Mouse (Mus musculus) midbrain, embryonic 16.5 days (tissue): Measurements from ENCODE around the gene Sp9. TPM values are rescaled to one million over a fixed set of nuclear protein-coding genes. Genes with fewer than 3 reads are reported as not detected.

ENCODE experiments used
- ATAC-seq: fragments of 200-750 bp; cut with Nextera tagmentation; 2 replicates; pipeline ENCODE4 v1.8.0; 2017; ENCODE audit warnings: moderate TSS enrichment
- H3K27ac ChIP-seq: fragments of 300-500 bp; sonication (generic); 2 replicates; pipeline ENCODE4 v1.5.1; 2014; ENCODE audit warnings: mild to moderate bottlenecking, low read length, mixed read lengths
- H3K27me3 ChIP-seq: fragments of 300-500 bp; sonication (generic); 2 replicates; pipeline ENCODE4 v1.6.1; 2014; ENCODE audit warnings: low read depth, low read length, mixed read lengths; ENCODE audit not compliant: control insufficient read depth, insufficient read depth
- H3K36me3 ChIP-seq: fragments of 300-500 bp; sonication (generic); 2 replicates; pipeline ENCODE4 v1.6.1; 2014; ENCODE audit warnings: mild to moderate bottlenecking, low read length, moderate library complexity, mixed read lengths; ENCODE audit not compliant: control insufficient read depth, insufficient read depth
- H3K4me1 ChIP-seq: fragments of 300-500 bp; sonication (generic); 2 replicates; pipeline ENCODE4 v1.6.1; 2014; ENCODE audit warnings: mild to moderate bottlenecking, low read length, mixed read lengths; ENCODE audit not compliant: control insufficient read depth, insufficient read depth
- H3K4me2 ChIP-seq: fragments of 300-500 bp; sonication (generic); 2 replicates; pipeline ENCODE4 v1.6.1; 2014; ENCODE audit warnings: mild to moderate bottlenecking, low read length, mixed read lengths
- H3K4me3 ChIP-seq: fragments of 300-500 bp; sonication (generic); 2 replicates; pipeline ENCODE4 v1.5.1; 2014; ENCODE audit warnings: low read depth, mild to moderate bottlenecking, low read length, moderate library complexity, mixed read lengths
- H3K9ac ChIP-seq: fragments of 300-500 bp; sonication (generic); 2 replicates; pipeline ENCODE4 v1.6.1; 2014; ENCODE audit warnings: low read depth, low read length, mixed read lengths
- H3K9me3 ChIP-seq: fragments of 300-500 bp; sonication (generic); replicated peaks from 2 replicates; pipeline ENCODE4 v1.6.1; 2014; ENCODE audit warnings: mild to moderate bottlenecking, low read length, mixed read lengths; ENCODE audit not compliant: control insufficient read depth, poor library complexity, severe bottlenecking
- WGBS: fragments of 180-500 bp; shearing (Covaris S2); extraction: QIAGEN DNeasy Blood & Tissue Kit; methylation state at CpG from one replicate; pipeline ENCODE4 v1.1.7; 2014; 5-methylcytosine and 5-hydroxymethylcytosine counted together
- polyA plus RNA-seq: library from polyadenylated mRNA; unstranded; fragments of >200 nt; fragmentation: Nextera tagmentation; extraction: Ambion mirVana; gene quantifications from 2 replicates; pipeline ENCODE4 v1.2.1, GENCODE M21; 2015

Gene Sp9
- polyA plus RNA-seq, 1 experiment from 2014 or later, result 3.0 TPM

DNA sequence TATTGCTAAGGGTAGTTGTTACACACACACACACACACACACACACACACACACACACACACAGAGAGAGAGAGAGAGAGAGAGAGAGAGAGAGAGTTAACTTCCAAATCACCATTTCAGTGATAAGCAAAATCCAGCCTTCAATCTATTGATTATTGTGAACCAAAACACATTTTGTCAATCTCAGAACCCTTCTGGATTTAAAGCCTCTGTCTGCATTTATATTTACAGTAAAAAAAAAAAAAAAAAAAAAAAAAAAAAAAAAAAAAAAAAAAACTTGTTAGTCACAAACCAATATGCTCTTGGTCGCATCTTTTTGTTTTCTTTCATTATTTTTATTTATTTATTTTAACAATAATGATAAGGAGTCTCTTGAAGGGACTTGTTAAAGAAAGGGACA, 5.1 kb upstream of the Sp9 start:
- WGBS, result 63% methylated on average over 1 of the region's 1 CpGs
- H3K9ac ChIP-seq, result no peak overlapping the region
- no peak for ATAC-seq
- no peak overlapping the region for H3K27ac ChIP-seq
- peaks cover 65% of the 10 kb centered on the region for H3K27me3 ChIP-seq
- no peak overlapping the region for H3K4me2 ChIP-seq
- no peak overlapping the region for H3K4me3 ChIP-seq
- no peaks in the 10 kb centered on the region for H3K9me3 ChIP-seq
- H3K36me3 ChIP-seq, result no peaks in the 10 kb centered on the region
- H3K4me1 ChIP-seq, result peaks cover 17% of the 10 kb centered on the region

DNA sequence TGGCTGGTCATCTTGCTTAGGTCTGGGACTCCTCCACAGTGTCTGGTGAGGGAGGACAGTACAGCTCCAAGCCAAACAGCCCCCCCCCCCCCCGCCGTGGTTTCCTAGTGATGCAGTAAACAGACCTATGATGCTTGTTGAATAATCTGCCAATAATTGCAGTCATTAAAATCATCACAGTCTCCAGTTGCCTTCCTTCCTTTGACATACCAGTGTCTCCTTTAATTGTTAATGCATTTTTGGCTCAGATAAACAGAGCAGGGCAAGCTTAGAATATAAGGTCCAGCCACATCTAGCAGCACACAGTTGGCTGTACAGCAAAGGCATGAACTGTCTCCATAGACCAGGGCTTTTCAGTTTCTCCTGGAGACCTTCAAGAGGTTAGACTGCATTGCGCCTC, 4.5 kb upstream of the Sp9 start:
- no peaks in the 10 kb centered on the region for H3K36me3 ChIP-seq
- ATAC-seq, result no peak
- H3K4me2 ChIP-seq, result no peak overlapping the region
- WGBS, result 11% methylated on average over 3 of the region's 3 CpGs
- no peaks in the 10 kb centered on the region for H3K9me3 ChIP-seq
- no peak overlapping the region for H3K9ac ChIP-seq
- peaks cover 61% of the 10 kb centered on the region for H3K27me3 ChIP-seq
- H3K4me3 ChIP-seq, result no peak overlapping the region
- H3K4me1 ChIP-seq, result peaks cover 17% of the 10 kb centered on the region
- no peak overlapping the region for H3K27ac ChIP-seq

DNA sequence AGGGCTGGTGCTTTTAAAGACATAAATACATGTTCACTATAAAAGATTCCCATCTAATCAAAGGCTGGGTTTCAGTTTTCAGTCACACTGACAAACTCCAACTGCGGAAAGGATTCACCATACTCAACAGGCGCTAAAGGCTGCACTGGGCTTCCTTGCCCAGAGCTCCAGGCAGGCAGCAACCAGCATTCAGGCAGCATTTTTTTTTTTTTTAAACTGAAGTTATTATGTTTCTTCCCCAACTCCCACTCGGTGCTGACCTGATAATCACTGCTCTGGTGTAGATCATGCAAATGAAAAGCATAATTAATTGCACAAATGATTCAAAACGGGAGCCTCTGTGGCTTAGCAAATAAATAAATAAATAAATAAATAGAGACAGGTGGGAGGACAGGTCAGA, 3.9 kb upstream of the Sp9 start:
- 3% methylated on average over 4 of the region's 4 CpGs for WGBS
- Histone ChIP-seq H3K9ac (no peak overlapping the region), H3K27me3 (peaks cover 55% of the 10 kb centered on the region), H3K4me2 (no peak overlapping the region), H3K27ac (no peak overlapping the region), H3K4me3 (no peak overlapping the region), H3K4me1 (peaks cover 19% of the 10 kb centered on the region), H3K36me3 (no peaks in the 10 kb centered on the region), H3K9me3 (no peaks in the 10 kb centered on the region)
- no peak for ATAC-seq

DNA sequence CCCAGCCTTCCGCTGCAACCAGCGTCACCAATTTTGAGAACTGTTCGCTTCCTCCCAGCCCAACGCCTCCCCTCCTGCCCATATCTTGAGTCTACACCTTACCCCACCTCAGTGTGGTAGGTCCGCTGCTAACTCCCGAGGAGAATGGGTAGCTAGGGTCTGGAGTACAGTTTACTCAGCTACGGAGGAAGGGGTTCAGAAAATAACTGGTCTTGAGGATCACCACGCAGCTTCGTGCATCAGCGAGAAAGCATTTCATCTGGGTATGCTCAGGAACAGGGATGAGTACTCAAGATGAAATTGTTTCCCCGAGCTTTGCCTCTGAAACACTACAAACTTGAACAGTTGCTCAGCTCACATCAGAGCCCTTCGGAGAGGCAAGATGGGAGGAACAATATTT, 3.4 kb upstream of the Sp9 start:
- no peaks in the 10 kb centered on the region for H3K36me3 ChIP-seq
- WGBS, result 3% methylated on average over 12 of the region's 12 CpGs
- peaks cover 51% of the 10 kb centered on the region for H3K27me3 ChIP-seq
- no peak overlapping the region for H3K9ac ChIP-seq
- H3K27ac ChIP-seq, result no peak overlapping the region
- no peak overlapping the region for H3K4me3 ChIP-seq
- no peak for ATAC-seq
- peak overlapping the region; percentile 4; the same call in 1 of the 2 replicates for H3K4me2 ChIP-seq
- peaks cover 23% of the 10 kb centered on the region for H3K4me1 ChIP-seq
- H3K9me3 ChIP-seq, result no peaks in the 10 kb centered on the region

- no peak for ATAC-seq
- Histone ChIP-seq H3K4me3 (no peak overlapping the region), H3K4me1 (peaks cover 23% of the 10 kb centered on the region), H3K9me3 (no peaks in the 10 kb centered on the region), H3K27ac (no peak overlapping the region), H3K9ac (no peak overlapping the region), H3K36me3 (no peaks in the 10 kb centered on the region), H3K27me3 (peaks cover 49% of the 10 kb centered on the region), H3K4me2 (no peak overlapping the region)
- 7% methylated on average over 8 of the region's 8 CpGs for WGBS
These were observed 2.8 kb upstream of the Sp9 start for GRCm38 (mm10) chr2:73268836-73269395.

GRCm38 (mm10) chr2:73269666-73270065, 2.1 kb upstream of the Sp9 start:
- Histone ChIP-seq H3K4me3 (no peak overlapping the region), H3K4me2 (0 out of 2 replicates have a peak overlapping the region, but pooled peaks have one; percentile 12), H3K27ac (no peak overlapping the region), H3K27me3 (peaks cover 43% of the 10 kb centered on the region), H3K4me1 (peaks cover 21% of the 10 kb centered on the region), H3K36me3 (no peaks in the 10 kb centered on the region), H3K9me3 (no peaks in the 10 kb centered on the region), H3K9ac (no peak overlapping the region)
- ATAC-seq, result no peak
- 0% methylated on average over 16 of the region's 17 CpGs for WGBS

- Histone ChIP-seq H3K27me3 (peaks cover 40% of the 10 kb centered on the region), H3K9ac (no peak overlapping the region), H3K27ac (no peak overlapping the region), H3K4me3 (no peak overlapping the region), H3K4me1 (peaks cover 21% of the 10 kb centered on the region), H3K4me2 (peak overlapping the region; percentile 37), H3K9me3 (no peaks in the 10 kb centered on the region), H3K36me3 (no peaks in the 10 kb centered on the region)
- no peak for ATAC-seq
- WGBS, result 3% methylated on average over 14 of the region's 14 CpGs
These were observed 1.6 kb upstream of the Sp9 start for GRCm38 (mm10) chr2:73270071-73270592.

- peaks cover 33% of the 10 kb centered on the region for H3K27me3 ChIP-seq
- H3K36me3 ChIP-seq, result no peaks in the 10 kb centered on the region
- H3K9me3 ChIP-seq, result no peaks in the 10 kb centered on the region
- H3K4me2 ChIP-seq, result peak overlapping the region; percentile 37
- H3K4me3 ChIP-seq, result peak overlapping the region; percentile 39
- ATAC-seq, result 0 out of 2 replicates have a peak, but pooled peaks have one; percentile 12
- peak overlapping the region; percentile 28; the same call in 1 of the 2 replicates for H3K27ac ChIP-seq
- H3K4me1 ChIP-seq, result peaks cover 21% of the 10 kb centered on the region
- no peak overlapping the region for H3K9ac ChIP-seq
- 1% methylated on average over 38 of the region's 38 CpGs for WGBS
These were observed 899 bp upstream of the Sp9 start for GRCm38 (mm10) chr2:73270593-73271458.
